Mouse (Mus musculus) heart, postnatal 0 days (tissue): ENCODE measurements around the gene Gm47429.

ENCODE experiments used
- CTCF ChIP-seq: IDR thresholded peaks from 2 replicates; pipeline ENCODE4 v1.5.1; 2016; ENCODE audit warnings: antibody characterized with exemption, control low read depth, low read depth
- EP300 ChIP-seq: IDR thresholded peaks from 2 replicates; pipeline ENCODE4 v1.6.1; 2016; ENCODE audit warnings: antibody characterized with exemption, low read depth

DNA sequence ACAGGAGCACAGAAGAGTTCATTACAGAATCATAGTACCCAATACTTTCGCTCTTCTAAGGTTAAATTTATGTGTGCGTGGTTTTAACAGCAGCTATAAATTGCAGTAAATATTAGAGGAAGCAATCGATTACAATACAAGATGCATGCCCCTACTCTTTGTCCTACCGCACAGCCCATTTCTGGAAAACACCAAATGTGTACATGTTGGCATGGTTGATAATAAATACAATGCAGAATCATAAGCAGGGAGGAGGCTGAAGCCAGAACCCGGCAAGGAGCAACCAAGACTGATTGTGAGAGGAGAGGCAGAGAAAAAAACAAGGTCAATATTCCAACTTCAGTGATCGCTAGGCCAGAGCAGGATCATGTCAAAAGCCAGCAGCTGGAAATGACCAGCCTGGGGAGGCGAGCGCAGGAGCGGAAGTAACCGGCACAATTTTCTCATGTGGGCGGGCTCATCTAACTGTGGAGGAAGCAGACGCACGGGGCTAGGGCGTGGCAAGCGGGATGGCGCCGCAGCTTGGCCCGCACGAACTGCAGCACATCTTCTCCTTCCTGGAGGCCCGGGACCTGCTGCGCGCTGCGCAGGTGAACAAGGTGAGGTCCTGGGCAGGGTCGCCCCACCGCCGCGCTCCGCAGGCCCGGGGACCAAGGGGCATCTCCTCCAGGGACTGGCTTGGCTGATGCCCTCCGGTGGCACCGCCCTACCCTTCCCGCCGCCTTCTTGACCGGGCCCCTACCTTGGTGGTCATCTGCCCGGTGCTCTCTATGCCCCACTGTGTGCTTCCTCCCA, 26.1 kb downstream of the Gm47429 start, which contains the start of gene Fbxw17:
- TF ChIP-seq CTCF (no peak), EP300 (no peak)
